Comparison of ENCODE assay signal across 7 mouse cellular contexts in genomic region chr1:72711684-72712083, GRCm38 (mm10). TPM values are rescaled to one million over a fixed set of nuclear protein-coding genes. Genes with fewer than 3 reads are reported as not detected.
DNase-seq lines count a peak whose midpoint lies in the region; ATAC-seq lines count a peak whose summit lies in the region.

No protein-coding gene starts in this region.

- peaks cover 8% of the 10 kb centered on the region for H3K36me3 ChIP-seq in neural tube, embryonic 11.5 days (ENCODE audit: control insufficient read depth, insufficient read depth, low read length)
- H3K36me3 ChIP-seq in embryonic facial prominence, embryonic 11.5 days (replicated peaks; ENCODE audit: control insufficient read depth, insufficient read depth, low read depth, low read length) = peaks cover 4% of the 10 kb centered on the region; the same call in 1 of the 2 replicates
- H3K36me3 ChIP-seq in hindbrain, embryonic 13.5 days = peaks cover 33% of the 10 kb centered on the region
- H3K36me3 ChIP-seq in midbrain, embryonic 10.5 days = peaks cover 46% of the 10 kb centered on the region

- under 1% methylated on average over 17 of the region's 17 CpGs for WGBS in neural tube, embryonic 11.5 days
- under 1% methylated on average over 17 of the region's 17 CpGs for WGBS in embryonic facial prominence, embryonic 11.5 days
- 1% methylated on average over 17 of the region's 17 CpGs for WGBS in hindbrain, embryonic 13.5 days
- 1% methylated on average over 17 of the region's 17 CpGs for WGBS in midbrain, embryonic 10.5 days

- ATAC-seq in neural tube, embryonic 11.5 days (ENCODE audit: insufficient read depth, low FRiP score, low TSS enrichment) = no peak
- no peak for ATAC-seq in embryonic facial prominence, embryonic 11.5 days (replicated peaks; ENCODE audit: insufficient number of reproducible peaks, low FRiP score, low TSS enrichment, low read depth)
- ATAC-seq in hindbrain, embryonic 13.5 days (ENCODE audit: low FRiP score) = no peak

- no peaks in the 10 kb centered on the region for H3K27me3 ChIP-seq in neural tube, embryonic 11.5 days (ENCODE audit: control insufficient read depth, insufficient read depth, low read length)
- H3K27me3 ChIP-seq in embryonic facial prominence, embryonic 11.5 days (ENCODE audit: control insufficient read depth, insufficient read depth, low read length) = no peaks in the 10 kb centered on the region
- H3K27me3 ChIP-seq in hindbrain, embryonic 13.5 days = no peaks in the 10 kb centered on the region
- H3K27me3 ChIP-seq in midbrain, embryonic 10.5 days (ENCODE audit: low read depth, poor library complexity, severe bottlenecking) = no peaks in the 10 kb centered on the region

- peaks cover 9% of the 10 kb centered on the region for H3K4me1 ChIP-seq in neural tube, embryonic 11.5 days (ENCODE audit: control insufficient read depth, insufficient read depth, low read length)
- H3K4me1 ChIP-seq in embryonic facial prominence, embryonic 11.5 days (ENCODE audit: control insufficient read depth, insufficient read depth, low read length) = no peaks in the 10 kb centered on the region
- peaks cover 22% of the 10 kb centered on the region for H3K4me1 ChIP-seq in hindbrain, embryonic 13.5 days (replicated peaks)
- H3K4me1 ChIP-seq in midbrain, embryonic 10.5 days = peaks cover 17% of the 10 kb centered on the region

- H3K27ac ChIP-seq in neural tube, embryonic 11.5 days (ENCODE audit: low read depth, low read length) = peak overlapping the region; percentile 82; the same call in 1 of the 2 replicates
- peak overlapping the region; percentile 85 for H3K27ac ChIP-seq in embryonic facial prominence, embryonic 11.5 days (replicated peaks; ENCODE audit: low read depth, low read length)
- H3K27ac ChIP-seq in hindbrain, embryonic 13.5 days = peak overlapping the region; percentile 91
- H3K27ac ChIP-seq in midbrain, embryonic 10.5 days (replicated peaks) = peak overlapping the region; percentile 94

- H3K9me3 ChIP-seq in neural tube, embryonic 11.5 days (ENCODE audit: control insufficient read depth, low read length) = no peaks in the 10 kb centered on the region
- H3K9me3 ChIP-seq in embryonic facial prominence, embryonic 11.5 days (replicated peaks; ENCODE audit: control insufficient read depth, low read length) = no peaks in the 10 kb centered on the region
- no peaks in the 10 kb centered on the region for H3K9me3 ChIP-seq in hindbrain, embryonic 13.5 days
- no peaks in the 10 kb centered on the region for H3K9me3 ChIP-seq in midbrain, embryonic 10.5 days (replicated peaks)

- DNase-seq in neural tube, embryonic 11.5 days (ENCODE audit: low spot score) = peak; percentile 37
- no peak for DNase-seq in neural tube, embryonic 10.5 days (ENCODE audit: extremely low spot score, low spot score)
- no peak for DNase-seq in embryonic facial prominence, embryonic 11.5 days (ENCODE audit: low spot score)
- no peak for DNase-seq in midbrain, embryonic 10.5 days (ENCODE audit: low spot score)
- DNase-seq in layer of hippocampus, adult 9-10 months (ENCODE audit: low spot score) = no peak
- DNase-seq in right cerebral cortex, postnatal 36 days (ENCODE audit: low spot score in 2 of 2) = no peak

- peak overlapping the region; percentile 84 for H3K4me3 ChIP-seq in neural tube, embryonic 11.5 days (ENCODE audit: low read depth, low read length)
- H3K4me3 ChIP-seq in embryonic facial prominence, embryonic 11.5 days (ENCODE audit: low read depth, low read length) = peak overlapping the region; percentile 83
- peak overlapping the region; percentile 76 for H3K4me3 ChIP-seq in hindbrain, embryonic 13.5 days
- H3K4me3 ChIP-seq in midbrain, embryonic 10.5 days = peak overlapping the region; percentile 88

- peak overlapping the region; percentile 68 for H3K4me2 ChIP-seq in neural tube, embryonic 11.5 days (ENCODE audit: low read depth)
- H3K4me2 ChIP-seq in embryonic facial prominence, embryonic 11.5 days (ENCODE audit: low read depth, low read length) = peak overlapping the region; percentile 52
- H3K4me2 ChIP-seq in hindbrain, embryonic 13.5 days = peak overlapping the region; percentile 69

- H3K9ac ChIP-seq in neural tube, embryonic 11.5 days (ENCODE audit: low read length) = peak overlapping the region; percentile 90
- peak overlapping the region; percentile 87 for H3K9ac ChIP-seq in embryonic facial prominence, embryonic 11.5 days (replicated peaks; ENCODE audit: low read length)
- peak overlapping the region; percentile 89 for H3K9ac ChIP-seq in hindbrain, embryonic 13.5 days

RNA-seq across cellular contexts. Expression of gene Rpl37a, which starts 0.6 kb away (rescaled TPM):
- 1,430 and 1,523 TPM in 2 replicates for polyA plus RNA-seq in neural tube, embryonic 11.5 days (2014; fragmentation: Nextera tagmentation; extraction: Ambion mirVana)
- polyA plus RNA-seq in embryonic facial prominence, embryonic 11.5 days (2014; fragmentation: Nextera tagmentation; extraction: Ambion mirVana) = 1,634 and 1,716 TPM in 2 replicates
- polyA plus RNA-seq in hindbrain, embryonic 13.5 days (2015; fragmentation: Nextera tagmentation; extraction: Ambion mirVana) = 1,191 and 1,281 TPM in 2 replicates
- polyA plus RNA-seq in midbrain, embryonic 10.5 days (2016; fragmentation: Nextera tagmentation; extraction: Ambion mirVana) = 1,262 and 1,429 TPM in 2 replicates

RNA-seq across cellular contexts. Expression of gene Ankar, which starts 11.3 kb away (rescaled TPM):
- polyA plus RNA-seq in neural tube, embryonic 11.5 days (2014; fragmentation: Nextera tagmentation; extraction: Ambion mirVana) = not detected in 2 replicates
- polyA plus RNA-seq in embryonic facial prominence, embryonic 11.5 days (2014; fragmentation: Nextera tagmentation; extraction: Ambion mirVana) = not detected in 2 replicates
- polyA plus RNA-seq in hindbrain, embryonic 13.5 days (2015; fragmentation: Nextera tagmentation; extraction: Ambion mirVana) = not detected in 2 replicates
- polyA plus RNA-seq in midbrain, embryonic 10.5 days (2016; fragmentation: Nextera tagmentation; extraction: Ambion mirVana) = not detected in 2 replicates
